In the genomic region with DNA sequence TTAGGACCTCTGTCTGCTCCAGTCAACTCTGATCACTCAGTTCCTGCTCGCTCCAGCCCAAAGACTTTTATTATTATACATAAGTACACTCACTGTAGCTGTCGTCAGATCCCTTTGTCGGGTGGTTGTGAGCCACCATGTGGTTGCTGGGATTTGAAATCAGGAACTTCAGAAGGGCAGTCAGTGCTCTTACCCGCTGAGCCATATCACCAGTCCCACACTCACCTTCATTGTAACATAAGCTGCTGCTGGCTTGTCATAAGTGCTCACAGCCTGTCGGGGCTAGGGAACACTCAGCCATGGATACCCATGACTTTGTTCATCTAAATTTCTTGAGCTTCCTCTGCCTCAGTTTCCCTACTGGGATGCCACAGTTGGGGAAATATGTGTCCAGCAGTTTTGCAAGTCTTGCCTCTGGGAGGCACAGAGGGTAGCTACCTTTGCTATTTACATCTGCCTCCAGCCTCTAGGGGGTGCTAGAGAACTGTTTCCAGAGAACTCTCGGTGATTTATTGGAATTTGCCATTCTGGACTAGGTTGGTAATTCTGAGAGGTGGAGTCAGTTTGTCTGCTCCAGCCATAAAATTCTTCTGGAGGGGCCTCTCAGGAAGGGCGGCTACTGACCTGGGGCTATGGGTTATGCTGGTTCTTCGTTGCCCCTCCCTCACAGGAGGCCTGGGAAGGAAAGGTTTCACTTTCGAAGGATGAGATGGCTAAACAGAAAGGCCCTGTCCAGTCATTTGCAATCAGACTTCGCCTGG, we compare ENCODE assay signal across 8 mouse cellular contexts. TPM values are rescaled to one million over a fixed set of nuclear protein-coding genes. Genes with fewer than 3 reads are reported as not detected.
DNase-seq lines count a peak whose midpoint lies in the region; ATAC-seq and TF ChIP-seq lines count a peak whose summit lies in the region.

No protein-coding gene starts in this region.

- DNase-seq in hindbrain, embryonic 10.5 days (ENCODE audit: low spot score) = peak; percentile 46
- peak; percentile 66 for DNase-seq in T-cell, adult 2 months (ENCODE audit: low spot score)
- DNase-seq in kidney, postnatal 10 days = peak; percentile 84
- DNase-seq in lung, adult 2 months = peak; percentile 68
- DNase-seq in right cerebral cortex, postnatal 25 days = peak; percentile 50

- peaks cover 28% of the 10 kb centered on the region for H3K4me1 ChIP-seq in hindbrain, embryonic 10.5 days (replicated peaks)
- H3K4me1 ChIP-seq in hindbrain, embryonic 13.5 days (replicated peaks) = peaks cover 21% of the 10 kb centered on the region
- H3K4me1 ChIP-seq in heart, embryonic 12.5 days (replicated peaks) = peaks cover 22% of the 10 kb centered on the region
- H3K4me1 ChIP-seq in lung, adult 2 months (ENCODE audit: control insufficient read depth, insufficient read depth, low read length) = peaks cover 4% of the 10 kb centered on the region; the same call in 1 of the 2 replicates

- WGBS in hindbrain, embryonic 10.5 days = 43% methylated on average over 10 of the region's 10 CpGs
- 46% methylated on average over 10 of the region's 10 CpGs for WGBS in hindbrain, embryonic 13.5 days
- WGBS in heart, embryonic 12.5 days = 33% methylated on average over 10 of the region's 10 CpGs
- 18% methylated on average over 10 of the region's 10 CpGs for WGBS in lung, adult 2 months

- no peak overlapping the region for H3K9ac ChIP-seq in hindbrain, embryonic 13.5 days
- H3K9ac ChIP-seq in heart, embryonic 12.5 days = no peak overlapping the region

- peaks cover 45% of the 10 kb centered on the region for H3K27me3 ChIP-seq in hindbrain, embryonic 10.5 days (ENCODE audit: insufficient read depth, poor library complexity, severe bottlenecking)
- peaks cover 50% of the 10 kb centered on the region for H3K27me3 ChIP-seq in hindbrain, embryonic 13.5 days
- peaks cover 50% of the 10 kb centered on the region for H3K27me3 ChIP-seq in heart, embryonic 12.5 days (replicated peaks)

- peaks cover 34% of the 10 kb centered on the region for H3K36me3 ChIP-seq in hindbrain, embryonic 10.5 days
- H3K36me3 ChIP-seq in hindbrain, embryonic 13.5 days = peaks cover 33% of the 10 kb centered on the region
- peaks cover 27% of the 10 kb centered on the region for H3K36me3 ChIP-seq in heart, embryonic 12.5 days

- no peak for TF ChIP-seq POLR2A in lung, adult 2 months (IDR thresholded peaks at IDR 0.05; ENCODE audit: borderline replicate concordance, extremely low read depth, low read depth, low read length)

- 0 out of 2 replicates have a peak, but pooled peaks cover 3% of the 10 kb centered on the region for H3K9me3 ChIP-seq in hindbrain, embryonic 10.5 days
- H3K9me3 ChIP-seq in hindbrain, embryonic 13.5 days = no peaks in the 10 kb centered on the region
- no peaks in the 10 kb centered on the region for H3K9me3 ChIP-seq in heart, embryonic 12.5 days (replicated peaks)

- peak overlapping the region; percentile 21; the same call in 1 of the 2 replicates for H3K4me3 ChIP-seq in hindbrain, embryonic 10.5 days
- no peak overlapping the region for H3K4me3 ChIP-seq in hindbrain, embryonic 13.5 days
- H3K4me3 ChIP-seq in heart, embryonic 12.5 days = peak overlapping the region; percentile 29; the same call in 1 of the 2 replicates
- peak overlapping the region; percentile 40 for H3K4me3 ChIP-seq in lung, adult 2 months (replicated peaks; ENCODE audit: extremely low read depth, low read depth, low read length)

- ATAC-seq in hindbrain, embryonic 13.5 days (ENCODE audit: low FRiP score) = no peak
- ATAC-seq in common myeloid progenitor, adult 5-6 weeks (replicated peaks; ENCODE audit: low read depth, poor library complexity, severe bottlenecking) = peak; percentile 64
- peak; percentile 16; the same call in 1 of the 2 replicates for ATAC-seq in heart, embryonic 12.5 days (ENCODE audit: insufficient number of reproducible peaks, low FRiP score)

- TF ChIP-seq CTCF in lung, adult 2 months (IDR thresholded peaks at IDR 0.05; ENCODE audit: insufficient read depth, low read length) = peak; percentile 45

- H3K27ac ChIP-seq in hindbrain, embryonic 10.5 days = 0 out of 2 replicates have a peak overlapping the region, but pooled peaks have one; percentile 8
- no peak overlapping the region for H3K27ac ChIP-seq in hindbrain, embryonic 13.5 days
- H3K27ac ChIP-seq in heart, embryonic 12.5 days (ENCODE audit: poor library complexity, severe bottlenecking) = no peak overlapping the region

- no peak overlapping the region for H3K4me2 ChIP-seq in hindbrain, embryonic 13.5 days
- peak overlapping the region; percentile 58 for H3K4me2 ChIP-seq in heart, embryonic 12.5 days

RNA-seq across cellular contexts. Expression of gene Kremen2, which starts 3.2 kb away (rescaled TPM):
- 3.4 and 4.3 TPM in 2 replicates for polyA plus RNA-seq in hindbrain, embryonic 10.5 days (2016; fragmentation: Nextera tagmentation; extraction: Ambion mirVana)
- 0.55 and 0.83 TPM in 2 replicates for polyA plus RNA-seq in hindbrain, embryonic 13.5 days (2015; fragmentation: Nextera tagmentation; extraction: Ambion mirVana)
- total RNA-seq in common myeloid progenitor, adult 5-6 weeks (2017) = not detected in 2 replicates
- polyA plus RNA-seq in heart, embryonic 12.5 days (2016; fragmentation: Nextera tagmentation; extraction: Ambion mirVana) = 0.17 and 0.33 TPM in 2 replicates
- polyA plus RNA-seq in lung, adult 2 months (2012; rRNA removed) = 0.81 and 1.1 TPM in 2 replicates

RNA-seq across cellular contexts. Expression of gene Paqr4, which starts 8.1 kb away (rescaled TPM):
- 28.8 and 43.6 TPM in 2 replicates for polyA plus RNA-seq in hindbrain, embryonic 10.5 days (2016; fragmentation: Nextera tagmentation; extraction: Ambion mirVana)
- polyA plus RNA-seq in hindbrain, embryonic 13.5 days (2015; fragmentation: Nextera tagmentation; extraction: Ambion mirVana) = 54.3 and 58.2 TPM in 2 replicates
- 4.4 and 5.3 TPM in 2 replicates for total RNA-seq in common myeloid progenitor, adult 5-6 weeks (2017)
- 10.3 and 11.2 TPM in 2 replicates for polyA plus RNA-seq in heart, embryonic 12.5 days (2016; fragmentation: Nextera tagmentation; extraction: Ambion mirVana)
- polyA plus RNA-seq in lung, adult 2 months (2012; rRNA removed) = 59.8 and 63.5 TPM in 2 replicates

RNA-seq across cellular contexts. Expression of gene Flywch1, which starts 22.6 kb away (rescaled TPM):
- 181 and 211 TPM in 2 replicates for polyA plus RNA-seq in hindbrain, embryonic 10.5 days (2016; fragmentation: Nextera tagmentation; extraction: Ambion mirVana)
- 224 and 228 TPM in 2 replicates for polyA plus RNA-seq in hindbrain, embryonic 13.5 days (2015; fragmentation: Nextera tagmentation; extraction: Ambion mirVana)
- 33.8 and 34.0 TPM in 2 replicates for total RNA-seq in common myeloid progenitor, adult 5-6 weeks (2017)
- polyA plus RNA-seq in heart, embryonic 12.5 days (2016; fragmentation: Nextera tagmentation; extraction: Ambion mirVana) = 64.1 and 67.5 TPM in 2 replicates
- 37.1 and 39.1 TPM in 2 replicates for polyA plus RNA-seq in lung, adult 2 months (2012; rRNA removed)

RNA-seq across cellular contexts. Expression of gene Pkmyt1, which starts 22.7 kb away (rescaled TPM):
- polyA plus RNA-seq in hindbrain, embryonic 10.5 days (2016; fragmentation: Nextera tagmentation; extraction: Ambion mirVana) = 54.0 and 61.5 TPM in 2 replicates
- polyA plus RNA-seq in hindbrain, embryonic 13.5 days (2015; fragmentation: Nextera tagmentation; extraction: Ambion mirVana) = 18.0 and 18.8 TPM in 2 replicates
- 14.3 and 28.1 TPM in 2 replicates for total RNA-seq in common myeloid progenitor, adult 5-6 weeks (2017)
- polyA plus RNA-seq in heart, embryonic 12.5 days (2016; fragmentation: Nextera tagmentation; extraction: Ambion mirVana) = 32.4 and 32.7 TPM in 2 replicates
- polyA plus RNA-seq in lung, adult 2 months (2012; rRNA removed) = 21.8 and 25.3 TPM in 2 replicates

RNA-seq across cellular contexts. Expression of gene 1520401A03Rik, which starts 26.2 kb away (rescaled TPM):
- polyA plus RNA-seq in hindbrain, embryonic 10.5 days (2016; fragmentation: Nextera tagmentation; extraction: Ambion mirVana) = not detected in 2 replicates
- polyA plus RNA-seq in hindbrain, embryonic 13.5 days (2015; fragmentation: Nextera tagmentation; extraction: Ambion mirVana) = 0.06 and 0.27 TPM in 2 replicates
- not detected in 2 replicates for total RNA-seq in common myeloid progenitor, adult 5-6 weeks (2017)
- polyA plus RNA-seq in heart, embryonic 12.5 days (2016; fragmentation: Nextera tagmentation; extraction: Ambion mirVana) = 0.18 TPM in 1 of 2 replicates, not detected in the other
- not detected in 2 replicates for polyA plus RNA-seq in lung, adult 2 months (2012; rRNA removed)
